Mouse (Mus musculus) gastrocnemius, adult 2 months (tissue): Measurements from ENCODE around the gene Taf3. TPM values are rescaled to one million over a fixed set of nuclear protein-coding genes. Genes with fewer than 3 reads are reported as not detected.

Experiments used
- DNase-seq: peaks from one replicate; pipeline ENCODE4 v3.0.0; 2022
- H3K27ac ChIP-seq: fragments of 200-600 bp; 2 replicates; pipeline ENCODE4 v1.8.1; 2022; ENCODE audit warnings: mild to moderate bottlenecking
- H3K4me3 ChIP-seq: fragments of 200-600 bp; 2 replicates; pipeline ENCODE4 v1.8.1; 2022; ENCODE audit warnings: mild to moderate bottlenecking, moderate library complexity
- CTCF ChIP-seq: fragments of 200-600 bp; IDR thresholded peaks from 2 replicates; pipeline ENCODE4 v1.8.1; 2022; ENCODE audit warnings: antibody characterized with exemption, mild to moderate bottlenecking, moderate library complexity
- intact Hi-C: fragments of 180-260 bp; cut with DNase I; formaldehyde crosslinking; loops from one replicate; pipeline ENCODE4 v1.15.1; 2025
- total RNA-seq, 2 experiments: library from RNA; stranded (reverse); gene quantifications; 2 replicates each; pipeline ENCODE4 v1.2.3; 2021

Gene Taf3
- total RNA-seq, 2 experiments from 2014 or later, result 10.0 to 12.2 TPM

DNA sequence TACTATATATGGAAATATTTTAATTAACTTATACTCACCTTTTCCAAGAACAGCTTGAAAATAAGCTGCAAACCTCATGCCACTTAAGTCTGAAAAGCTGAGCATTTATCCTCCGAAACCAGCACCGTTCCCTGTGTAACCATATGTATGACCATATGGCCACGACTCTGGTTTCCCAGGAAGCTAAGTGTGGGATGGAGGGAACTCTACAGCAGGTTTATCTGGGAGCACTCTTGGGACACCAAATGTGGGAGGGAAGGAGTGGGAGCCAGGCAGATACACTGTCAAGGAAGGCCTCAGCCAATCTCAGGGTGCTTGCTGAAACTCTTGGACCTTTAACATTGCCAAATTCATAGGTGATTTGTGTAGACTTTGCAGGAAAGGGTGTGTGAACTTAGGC is 2.5 kb upstream of the Taf3 start:
- intact Hi-C loops, result no loop called here

DNA sequence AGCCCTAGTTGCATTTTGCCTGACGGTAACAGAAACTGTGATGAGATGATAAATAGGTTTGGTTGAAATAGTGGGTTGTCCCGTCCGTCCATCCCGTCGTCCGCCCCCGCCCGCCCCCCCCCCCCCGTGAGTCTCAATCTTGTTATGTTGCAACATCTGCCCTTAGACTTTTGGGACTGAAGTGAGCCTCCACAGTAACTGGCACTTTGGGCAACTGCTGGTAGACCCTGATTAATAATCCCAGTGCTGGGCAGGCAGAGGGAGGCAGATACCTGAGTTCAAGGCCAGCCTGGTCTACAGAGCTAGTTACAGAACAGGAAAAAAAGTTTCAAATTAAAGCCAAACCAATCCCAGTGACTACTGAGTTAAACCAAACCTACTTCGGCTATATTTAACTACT is 1.1 kb upstream of the Taf3 start:
- TF ChIP-seq CTCF, result no peak
- DNase-seq, result no peak
- H3K27ac ChIP-seq, result no peak overlapping the region
- H3K4me3 ChIP-seq, result peak overlapping the region; percentile 100
- intact Hi-C loops, result no loop called here

More for the DNA sequence above, 2.5 kb upstream of the Taf3 start:
- Histone ChIP-seq H3K4me3 (no peak overlapping the region), H3K27ac (no peak overlapping the region)
- no peak for DNase-seq
- TF ChIP-seq CTCF, result no peak

DNA sequence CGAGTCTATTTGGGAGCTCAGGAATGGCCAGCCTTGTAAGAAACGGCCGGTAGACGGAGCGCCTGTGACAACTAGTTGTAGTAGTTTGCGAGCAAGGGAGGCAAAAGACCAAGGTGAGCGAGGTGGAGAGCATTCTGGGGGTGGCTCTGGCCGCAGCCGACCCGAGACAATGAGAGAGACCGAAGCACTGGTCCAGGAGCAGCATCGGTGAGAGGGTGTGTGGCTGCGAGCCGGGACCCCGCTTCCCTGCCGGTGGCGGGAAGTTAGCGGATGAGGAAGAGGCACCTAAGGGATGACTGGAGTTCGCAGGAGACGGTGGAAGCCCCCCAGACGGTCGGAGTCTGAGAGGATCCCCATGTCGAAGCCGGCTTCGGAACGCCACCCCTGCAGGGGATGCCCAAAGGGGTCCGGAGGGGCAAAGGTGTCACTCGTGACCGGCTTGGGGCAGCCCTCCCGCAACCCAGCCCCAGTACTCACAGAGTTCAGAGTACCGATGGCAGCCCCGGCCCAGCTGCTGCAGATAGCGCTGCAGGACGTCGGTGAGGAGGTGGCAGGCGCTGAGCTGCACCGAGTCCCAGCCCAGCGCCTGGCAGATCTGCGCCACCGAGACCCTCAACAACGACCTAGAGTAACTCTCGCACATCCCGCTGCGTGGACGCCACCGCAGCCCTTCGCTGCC is 499 bp downstream of the Taf3 start:
- intact Hi-C loops, result no loop called here
- H3K27ac ChIP-seq, result peak overlapping the region; percentile 92
- peak; percentile 18; the same call in 1 of the 2 replicates for TF ChIP-seq CTCF
- H3K4me3 ChIP-seq, result peak overlapping the region; percentile 100
- peak; percentile 51 for DNase-seq

DNA sequence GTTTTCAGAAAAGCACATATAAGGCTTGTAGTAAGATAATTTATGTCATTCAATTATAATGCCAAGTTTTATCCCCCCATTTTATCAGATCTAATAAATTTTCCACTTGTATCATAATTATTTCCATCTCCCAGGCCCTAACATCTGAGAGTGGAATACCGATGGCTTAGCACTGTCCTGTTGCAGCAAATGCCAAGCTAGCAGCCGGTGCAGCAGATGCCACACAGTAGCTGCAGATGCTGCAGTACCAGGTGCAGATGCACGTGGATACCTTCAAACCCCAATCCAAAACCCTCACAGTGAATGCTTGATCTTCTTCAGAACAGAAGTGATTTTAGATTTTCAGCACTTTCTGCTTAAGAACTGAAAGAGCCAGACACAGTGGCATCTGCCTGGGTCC is 13.4 kb downstream of the Taf3 start:
- no peak overlapping the region for H3K27ac ChIP-seq
- TF ChIP-seq CTCF, result no peak
- DNase-seq, result no peak
- intact Hi-C loops, result no loop called here
- no peak overlapping the region for H3K4me3 ChIP-seq

DNA sequence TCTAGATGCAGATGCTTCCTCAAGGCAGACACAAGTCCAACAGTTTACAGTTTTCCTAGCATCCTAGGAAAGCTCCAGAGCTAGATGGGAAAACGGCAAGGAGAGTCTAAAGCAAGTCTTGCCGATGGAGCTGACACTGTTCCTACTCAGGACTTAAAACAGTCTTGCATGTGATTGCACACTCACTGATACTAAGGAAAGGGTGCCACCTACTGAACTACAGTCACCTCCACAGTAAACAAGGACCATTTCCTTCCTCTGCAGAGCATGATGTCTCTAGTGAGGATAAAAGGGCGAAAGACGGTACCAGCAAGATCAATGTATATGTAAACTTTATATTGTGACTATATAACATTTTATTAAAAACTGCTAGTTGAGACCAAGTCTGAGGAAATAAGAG is 14.7 kb downstream of the Taf3 start:
- DNase-seq, result no peak
- intact Hi-C loops, result no loop called here
- TF ChIP-seq CTCF, result peak; percentile 42
- Histone ChIP-seq H3K27ac (no peak overlapping the region), H3K4me3 (no peak overlapping the region)

DNA sequence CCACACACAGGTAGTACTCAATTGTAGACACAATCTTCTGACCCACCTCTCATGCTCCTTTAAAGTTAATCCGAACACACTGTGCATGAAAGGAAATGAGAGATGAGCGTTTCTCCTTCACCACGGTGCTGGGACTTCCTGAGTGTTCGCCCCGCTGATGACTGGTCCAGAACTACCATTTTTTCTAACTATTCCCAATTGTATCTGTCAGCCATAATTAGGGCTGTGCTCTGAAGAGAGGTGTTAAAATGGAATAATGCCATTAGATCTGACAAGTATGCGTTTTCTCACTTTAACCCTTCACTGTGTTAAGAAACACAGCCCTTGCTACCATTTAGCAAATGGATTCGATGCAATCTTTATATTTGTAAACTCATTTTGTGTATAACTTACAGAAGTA is 18.6 kb downstream of the Taf3 start:
- intact Hi-C loops, result no loop called here
- no peak overlapping the region for H3K27ac ChIP-seq
- H3K4me3 ChIP-seq, result no peak overlapping the region
- no peak for TF ChIP-seq CTCF
- DNase-seq, result no peak

DNA sequence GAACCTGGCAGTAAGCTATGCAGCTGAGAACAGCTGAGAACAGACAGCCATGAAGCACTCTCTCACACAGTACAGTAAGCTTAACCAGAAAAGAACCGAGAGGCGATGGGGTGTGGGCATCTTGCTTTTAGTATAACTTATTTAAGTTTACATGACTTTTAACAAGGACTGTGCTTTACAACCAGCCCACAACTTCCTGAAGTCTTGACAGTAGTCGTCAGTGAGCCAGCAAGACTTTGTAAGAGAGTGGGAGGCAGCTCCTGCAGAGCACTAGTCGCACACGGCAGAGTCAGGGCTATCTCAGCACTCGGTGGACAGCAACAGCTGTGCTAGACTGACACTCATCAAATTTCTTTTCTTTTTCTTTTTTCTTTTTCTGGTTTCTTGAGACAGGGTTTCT is 24.1 kb downstream of the Taf3 start:
- intact Hi-C loops, result no loop called here
- H3K4me3 ChIP-seq, result no peak overlapping the region
- H3K27ac ChIP-seq, result no peak overlapping the region
- TF ChIP-seq CTCF, result no peak
- no peak for DNase-seq

DNA sequence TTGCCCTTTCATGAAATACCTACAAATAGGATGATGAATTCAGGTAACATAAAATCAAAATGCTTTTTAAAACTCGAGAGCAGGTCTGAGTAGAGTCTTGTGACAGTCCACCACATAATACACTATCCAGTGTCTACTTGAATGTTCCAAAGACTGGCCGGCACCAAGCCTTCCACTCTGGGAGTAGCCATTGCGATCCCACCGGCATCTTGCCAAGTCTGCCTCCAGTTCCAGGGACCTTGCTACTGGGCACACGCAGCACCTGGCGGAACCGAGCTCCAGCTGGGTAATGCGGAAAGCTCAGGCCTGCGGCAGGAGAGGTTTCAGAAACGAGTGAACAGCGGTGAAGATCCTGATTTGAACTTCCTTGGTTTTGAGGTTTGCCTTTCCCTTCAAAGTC is 27.1 kb downstream of the Taf3 start:
- no peak overlapping the region for H3K4me3 ChIP-seq
- TF ChIP-seq CTCF, result no peak
- DNase-seq, result peak; percentile 68
- intact Hi-C loops, result no loop called here
- no peak overlapping the region for H3K27ac ChIP-seq

DNA sequence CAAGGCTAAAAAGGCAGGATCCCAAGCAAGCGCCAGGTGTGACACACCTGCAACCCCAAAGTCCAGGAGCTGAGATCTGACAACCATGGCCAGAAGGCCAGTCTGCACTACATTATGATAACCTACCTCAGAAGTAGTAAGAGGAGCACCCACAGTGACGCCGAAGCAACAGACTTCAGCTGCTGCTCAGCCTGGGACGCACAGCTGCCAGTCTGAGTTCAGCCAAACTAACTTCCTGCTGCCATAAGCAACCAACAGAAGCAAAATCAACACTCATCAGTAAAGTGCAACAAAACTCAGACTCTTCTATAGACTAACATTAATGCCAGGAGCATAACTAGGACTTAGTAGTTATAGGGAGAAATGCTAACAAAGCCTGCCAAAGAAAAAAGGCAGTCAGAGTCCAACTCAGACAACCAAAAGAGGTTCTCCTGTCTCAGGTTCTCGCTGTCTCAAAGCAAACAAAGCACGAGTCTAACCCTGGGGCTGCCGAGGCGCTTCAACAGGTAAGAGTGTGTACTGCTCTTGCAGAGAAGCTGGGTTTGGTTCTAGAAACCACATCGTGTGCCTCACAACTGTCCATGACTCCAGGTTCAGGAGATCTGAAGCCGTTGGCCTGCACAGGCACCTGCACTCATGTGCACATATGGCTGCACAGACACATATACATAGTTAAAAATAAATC is 33.3 kb downstream of the Taf3 start:
- Histone ChIP-seq H3K4me3 (no peak overlapping the region), H3K27ac (no peak overlapping the region)
- TF ChIP-seq CTCF, result no peak
- DNase-seq, result no peak
- intact Hi-C loops, result loop anchor here (10.0 kb wide), 2 partner anchors 130 to 1340 kb away; partner anchors contain the start of genes 4930412O13Rik and 9230102O04Rik

DNA sequence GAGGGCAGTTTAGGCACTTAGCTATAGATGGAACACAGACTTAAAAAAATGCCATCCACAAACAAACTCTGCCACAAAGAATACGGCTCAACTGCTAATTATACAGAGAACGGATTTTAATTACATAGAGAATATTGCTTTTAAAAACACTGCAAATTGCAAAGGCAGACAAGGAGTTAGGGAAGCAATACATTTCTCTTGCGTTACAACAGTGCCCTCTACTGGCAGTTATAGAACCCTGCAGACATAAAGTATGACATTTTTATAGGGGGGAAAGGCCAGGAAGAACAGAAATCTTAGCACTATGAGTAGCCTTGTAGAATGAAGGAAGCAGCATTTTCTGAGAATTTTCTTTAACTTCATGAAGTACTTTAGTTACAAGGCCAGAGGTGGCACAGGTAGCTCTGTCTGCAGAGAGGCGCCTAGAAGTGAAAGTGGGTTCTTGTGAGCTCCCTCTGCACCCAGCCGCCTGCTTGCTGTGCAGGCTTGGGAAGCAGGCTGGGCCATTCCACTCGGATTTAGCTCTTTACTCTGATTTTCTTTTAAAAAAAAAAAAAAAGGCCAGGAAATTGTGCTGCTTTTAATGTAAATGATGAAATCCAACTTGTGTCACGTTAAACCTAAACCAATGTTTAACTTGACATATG is 38.0 kb downstream of the Taf3 start:
- DNase-seq, result no peak
- intact Hi-C loops, result loop anchor here (10.0 kb wide), 2 partner anchors 126 to 1336 kb away; partner anchors contain the start of genes 4930412O13Rik and 9230102O04Rik

DNA sequence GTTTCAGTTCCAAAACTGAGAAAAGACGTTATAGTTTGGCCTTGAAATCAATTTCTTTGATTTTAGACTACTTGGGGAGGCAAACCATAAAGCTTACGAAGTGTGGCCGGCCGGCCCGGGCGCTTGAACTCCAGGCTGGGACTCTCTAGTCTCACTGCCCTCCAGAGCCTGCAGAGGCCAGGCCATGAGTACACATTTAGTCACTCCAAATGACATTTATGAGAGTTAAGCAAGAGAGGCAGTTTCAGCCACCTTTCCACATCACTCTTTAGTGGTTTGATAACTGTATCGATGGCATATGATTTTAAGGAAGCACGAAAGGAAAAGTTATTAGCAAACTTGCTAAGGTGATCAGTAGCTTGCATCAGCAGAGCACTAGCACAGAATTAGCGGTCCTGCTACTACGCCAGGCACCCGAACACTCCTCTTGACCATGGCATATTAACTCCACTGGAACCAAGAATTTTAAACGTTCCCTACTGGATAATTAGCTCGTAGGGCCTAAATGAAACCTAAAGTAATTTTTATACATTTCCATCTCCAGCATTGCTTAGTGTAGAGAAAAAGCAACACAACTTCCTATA is 38.6 kb downstream of the Taf3 start:
- no peak for DNase-seq
- TF ChIP-seq CTCF, result no peak
- intact Hi-C loops, result loop anchor here (5.0 to 10.0 kb wide), 4 partner anchors 67 to 1335 kb away; partner anchors contain the start of genes 4930412O13Rik and 9230102O04Rik
- H3K27ac ChIP-seq, result no peak overlapping the region
- no peak overlapping the region for H3K4me3 ChIP-seq

More for the DNA sequence above, 38.0 kb downstream of the Taf3 start:
- TF ChIP-seq CTCF, result peak; percentile 93
- no peak overlapping the region for H3K27ac ChIP-seq
- no peak overlapping the region for H3K4me3 ChIP-seq

DNA sequence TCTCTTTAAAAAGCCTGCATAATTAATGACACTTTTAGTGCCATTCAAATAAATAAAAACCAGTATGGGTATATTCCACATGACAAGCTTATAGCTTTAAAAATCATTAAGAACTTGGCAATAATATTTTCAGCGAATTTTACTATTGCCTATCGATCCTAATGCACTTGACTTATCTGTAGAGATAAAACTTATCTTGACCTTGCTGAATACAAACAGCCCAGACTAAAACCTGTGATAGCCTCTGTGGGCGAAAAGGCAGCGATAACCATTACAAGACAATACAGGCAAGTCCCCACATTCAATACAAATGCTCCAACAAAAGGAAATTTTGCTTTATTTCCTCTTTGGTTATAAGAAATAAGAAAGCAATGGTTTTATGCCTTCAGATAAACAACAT is 39.8 kb downstream of the Taf3 start:
- no peak for TF ChIP-seq CTCF
- Histone ChIP-seq H3K27ac (no peak overlapping the region), H3K4me3 (no peak overlapping the region)
- intact Hi-C loops, result loop anchor here (5.0 to 10.0 kb wide), 2 partner anchors 66 to 1254 kb away; no protein-coding TSS in a partner anchor
- no peak for DNase-seq
